Mouse (Mus musculus) cerebellum, adult 9-10 months (tissue): Measurements from ENCODE around the gene Grn.

ENCODE experiments used
- DNase-seq: peaks from one replicate; pipeline ENCODE4 v3.0.0; 2022

Gene Grn

GRCm38 (mm10) chr11:102480897-102481296 lies 50.8 kb downstream of the Grn start:
- no peak for DNase-seq

DNA sequence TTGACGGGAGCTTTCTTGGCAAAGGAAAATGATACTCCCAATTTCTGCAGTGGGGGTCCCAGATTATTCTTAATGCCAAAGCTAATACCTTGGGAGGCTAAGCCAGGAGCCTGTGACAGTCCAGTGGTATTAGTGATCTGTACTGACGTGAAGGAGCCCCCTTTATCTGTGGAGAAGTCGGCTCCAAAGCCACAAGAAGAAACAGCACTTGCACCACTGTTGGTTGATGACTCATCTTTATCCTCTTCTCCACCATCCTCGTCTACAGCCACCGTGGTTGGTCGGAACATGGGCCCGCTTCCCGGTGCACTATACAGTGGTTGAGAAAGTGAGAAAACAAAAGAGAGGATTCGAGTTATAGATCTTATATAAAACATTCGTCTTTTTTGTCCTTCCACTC lies 51.7 kb downstream of the Grn start:
- no peak for DNase-seq
